ENCODE assay signal across 9 mouse cellular contexts in the genomic region with DNA sequence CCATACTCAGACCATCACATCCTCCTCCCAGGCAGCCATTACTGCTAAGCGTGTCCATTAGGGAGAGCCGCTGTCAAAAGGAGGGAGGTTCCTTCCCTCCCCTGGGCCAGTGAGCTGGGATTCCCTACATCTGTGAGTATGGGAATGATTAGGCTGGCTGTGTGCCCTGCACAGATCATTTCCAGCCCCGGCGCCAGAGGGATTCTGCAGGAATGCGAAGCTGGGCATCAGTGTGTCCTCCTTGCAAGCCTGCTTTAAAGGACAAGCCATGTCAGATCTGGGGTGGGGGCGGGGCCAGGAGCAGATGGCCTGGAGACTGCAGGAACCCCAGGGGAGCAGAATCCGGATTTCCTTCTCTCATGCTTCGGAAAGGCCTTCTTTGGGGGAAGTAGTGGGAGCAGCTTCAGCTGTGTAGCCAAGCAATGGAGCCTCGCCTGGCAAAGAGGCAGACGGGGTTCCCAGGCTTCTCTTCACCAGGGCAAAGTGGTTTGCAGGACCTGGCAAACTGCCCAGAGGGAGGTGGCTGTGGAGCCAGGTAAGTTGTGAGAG. TPM values are rescaled to one million over a fixed set of nuclear protein-coding genes. Genes with fewer than 3 reads are reported as not detected.
DNase-seq lines count a peak whose midpoint lies in the region; ATAC-seq and TF ChIP-seq lines count a peak whose summit lies in the region.
"Had no signal": no experiment of that assay in that cellular context is flagged by ENCODE, and none has a peak within 500 bp of the region (broad histone marks: within the 10 kb centered on the region; RNA-seq: fewer than 3 reads in every experiment).

No protein-coding gene starts in this region.

- H3K4me1 ChIP-seq in forebrain, embryonic 16.5 days (replicated peaks; ENCODE audit: control insufficient read depth, insufficient read depth, low read length), result peaks cover 6% of the 10 kb centered on the region
- H3K4me1 ChIP-seq in hindbrain, embryonic 12.5 days, result peaks cover 11% of the 10 kb centered on the region
- peaks cover 7% of the 10 kb centered on the region for H3K4me1 ChIP-seq in midbrain, embryonic 12.5 days
- 0 out of 2 replicates have a peak, but pooled peaks cover 3% of the 10 kb centered on the region for H3K4me1 ChIP-seq in stomach, postnatal 0 days (replicated peaks; ENCODE audit: control insufficient read depth, insufficient read depth)

- H3K9ac ChIP-seq in forebrain, embryonic 16.5 days (replicated peaks; ENCODE audit: low read depth, low read length), result peak overlapping the region; percentile 32; the same call in 1 of the 2 replicates
- H3K9ac ChIP-seq in hindbrain, embryonic 12.5 days, result no peak overlapping the region
- no peak overlapping the region for H3K9ac ChIP-seq in midbrain, embryonic 12.5 days (replicated peaks)
- H3K9ac ChIP-seq in stomach, postnatal 0 days (ENCODE audit: low read length), result peak overlapping the region; percentile 31; the same call in 1 of the 2 replicates

- H3K4me2 ChIP-seq in forebrain, embryonic 16.5 days (ENCODE audit: low read length), result no peak overlapping the region; the same call in 1 of the 2 replicates
- H3K4me2 ChIP-seq in hindbrain, embryonic 12.5 days (replicated peaks), result peak overlapping the region; percentile 40
- peak overlapping the region; percentile 28 for H3K4me2 ChIP-seq in midbrain, embryonic 12.5 days (replicated peaks)
- H3K4me2 ChIP-seq in stomach, postnatal 0 days (replicated peaks; ENCODE audit: low read depth), result peak overlapping the region; percentile 47

- no peak for TF ChIP-seq CTCF in stomach, postnatal 0 days (IDR thresholded peaks at IDR 0.05; ENCODE audit: low read depth)

- H3K4me3 ChIP-seq in forebrain, embryonic 16.5 days (replicated peaks; ENCODE audit: low read length), result no peak overlapping the region
- no peak overlapping the region for H3K4me3 ChIP-seq in hindbrain, embryonic 12.5 days
- H3K4me3 ChIP-seq in midbrain, embryonic 12.5 days, result no peak overlapping the region
- 0 out of 2 replicates have a peak overlapping the region, but pooled peaks have one; percentile 10 for H3K4me3 ChIP-seq in stomach, postnatal 0 days (ENCODE audit: low read depth, low read length)
- H3K4me3 ChIP-seq: megakaryocyte, embryonic 14.5 days had no signal

- no peaks in the 10 kb centered on the region for H3K36me3 ChIP-seq in forebrain, embryonic 16.5 days (ENCODE audit: control insufficient read depth, insufficient read depth)
- H3K36me3 ChIP-seq in hindbrain, embryonic 12.5 days, result no peaks in the 10 kb centered on the region
- no peaks in the 10 kb centered on the region for H3K36me3 ChIP-seq in midbrain, embryonic 12.5 days
- H3K36me3 ChIP-seq in stomach, postnatal 0 days (ENCODE audit: control insufficient read depth, insufficient read depth, low read length), result no peaks in the 10 kb centered on the region

- WGBS in forebrain, embryonic 16.5 days, result 11% methylated on average over 10 of the region's 10 CpGs
- 18% methylated on average over 10 of the region's 10 CpGs for WGBS in hindbrain, embryonic 12.5 days
- WGBS in midbrain, embryonic 12.5 days, result 23% methylated on average over 10 of the region's 10 CpGs
- WGBS in stomach, postnatal 0 days, result 16% methylated on average over 10 of the region's 10 CpGs

- peak; percentile 47 for ATAC-seq in forebrain, embryonic 16.5 days
- ATAC-seq in hindbrain, embryonic 12.5 days (ENCODE audit: low FRiP score), result peak; percentile 61; the same call in 1 of the 2 replicates
- peak; percentile 41; the same call in 1 of the 2 replicates for ATAC-seq in midbrain, embryonic 12.5 days (ENCODE audit: low FRiP score, low read depth)
- ATAC-seq in stomach, postnatal 0 days (ENCODE audit: low FRiP score, low TSS enrichment), result peak; percentile 79
- ATAC-seq in erythroblast, adult 5-6 weeks (replicated peaks; ENCODE audit: low FRiP score, poor library complexity, severe bottlenecking), result no peak

- TF ChIP-seq EP300 in stomach, postnatal 0 days (optimal IDR thresholded peaks at IDR 0.05), result no peak

- no peak overlapping the region for H3K27ac ChIP-seq in forebrain, embryonic 16.5 days (ENCODE audit: low read length)
- peak overlapping the region; percentile 60 for H3K27ac ChIP-seq in hindbrain, embryonic 12.5 days
- peak overlapping the region; percentile 30; the same call in 1 of the 2 replicates for H3K27ac ChIP-seq in midbrain, embryonic 12.5 days (replicated peaks)
- peak overlapping the region; percentile 61 for H3K27ac ChIP-seq in stomach, postnatal 0 days (replicated peaks)

- H3K9me3 ChIP-seq in forebrain, embryonic 16.5 days (ENCODE audit: control insufficient read depth, low read length), result no peaks in the 10 kb centered on the region
- no peaks in the 10 kb centered on the region for H3K9me3 ChIP-seq in hindbrain, embryonic 12.5 days (replicated peaks)
- H3K9me3 ChIP-seq in midbrain, embryonic 12.5 days, result no peaks in the 10 kb centered on the region
- H3K9me3 ChIP-seq in stomach, postnatal 0 days (ENCODE audit: control insufficient read depth, low read length), result no peaks in the 10 kb centered on the region

- peak; percentile 8 for DNase-seq in A20 (ENCODE audit: low read depth, low spot score)
- DNase-seq in cerebellum, adult 11-12 months, result peak; percentile 90
- DNase-seq in layer of hippocampus, adult 9-10 months (ENCODE audit: low spot score), result peak; percentile 16
- peak; percentile 74 for DNase-seq in stomach, postnatal 0 days (ENCODE audit: low spot score)

- no peaks in the 10 kb centered on the region for H3K27me3 ChIP-seq in forebrain, embryonic 16.5 days (replicated peaks; ENCODE audit: control insufficient read depth, insufficient read depth, low read length)
- no peaks in the 10 kb centered on the region; the same call in 1 of the 2 replicates for H3K27me3 ChIP-seq in hindbrain, embryonic 12.5 days
- no peaks in the 10 kb centered on the region for H3K27me3 ChIP-seq in midbrain, embryonic 12.5 days
- H3K27me3 ChIP-seq in stomach, postnatal 0 days (ENCODE audit: control insufficient read depth, insufficient read depth, low read length), result no peaks in the 10 kb centered on the region

RNA-seq across cellular contexts. Expression of a gene that starts 45.3 kb away (rescaled TPM):
- polyA plus RNA-seq in forebrain, embryonic 16.5 days (2015; fragmentation: Nextera tagmentation; extraction: Ambion mirVana), result 20.6 and 21.9 TPM in 2 replicates
- polyA plus RNA-seq in hindbrain, embryonic 12.5 days (2016; fragmentation: Nextera tagmentation; extraction: Ambion mirVana), result 26.9 and 27.9 TPM in 2 replicates
- polyA plus RNA-seq in midbrain, embryonic 12.5 days (2016; fragmentation: Nextera tagmentation; extraction: Ambion mirVana), result 24.0 and 24.7 TPM in 2 replicates
- 11.8 and 12.1 TPM in 2 replicates for polyA plus RNA-seq in stomach, postnatal 0 days (2015; fragmentation: Nextera tagmentation; extraction: Ambion mirVana)
- 4.8 and 28.6 TPM in 2 replicates for total RNA-seq in erythroblast, adult 5-6 weeks (2015; ENCODE audit: low replicate concordance)
- 13.3 and 21.6 TPM in 2 replicates for total RNA-seq in erythroblast, adult 5-6 weeks (2017; ENCODE audit: low replicate concordance)

Comparison
In these comparisons a context has a peak if more than half of its experiments do, and no peak if none do; other contexts are left out.
1. DNase-seq: peak in every context shown above with its lines; median percentile 90 in cerebellum, adult 11-12 months; 74 in stomach, postnatal 0 days; 16 in layer of hippocampus, adult 9-10 months; 8 in A20.
2. H3K9ac ChIP-seq: peak in forebrain, embryonic 16.5 days (single experiment) and stomach, postnatal 0 days (single experiment); none in hindbrain, embryonic 12.5 days (single experiment) and midbrain, embryonic 12.5 days (single experiment).